Mouse (Mus musculus) fibroblast of lung, adult 2 months (primary cell): ENCODE data around the gene Mad1l1.

ENCODE experiments used
- DNase-seq: peaks from one replicate; pipeline ENCODE4 v3.0.0-alpha.2; 2011; ENCODE audit warnings: low read depth

Gene Mad1l1

DNA sequence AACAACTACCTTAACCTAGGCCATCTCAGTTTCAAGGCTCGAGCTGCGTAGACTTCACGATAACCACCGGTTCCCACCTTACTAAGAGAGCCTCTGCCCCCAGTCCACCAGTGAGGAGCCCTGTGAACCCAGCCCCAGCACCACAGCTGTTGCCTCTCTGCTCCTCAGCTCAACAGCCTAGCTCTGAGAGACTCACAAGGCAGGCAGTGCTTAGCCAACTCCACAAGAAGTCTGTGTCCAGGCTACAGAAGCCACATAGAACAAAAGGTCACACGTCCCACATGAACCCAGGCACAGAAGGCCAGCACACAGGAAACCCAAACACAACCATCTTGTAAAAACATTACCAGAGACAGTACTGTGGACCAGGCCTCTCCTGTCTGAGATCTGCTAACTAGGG is 62.7 kb downstream of the Mad1l1 start:
- DNase-seq: no peak

DNA sequence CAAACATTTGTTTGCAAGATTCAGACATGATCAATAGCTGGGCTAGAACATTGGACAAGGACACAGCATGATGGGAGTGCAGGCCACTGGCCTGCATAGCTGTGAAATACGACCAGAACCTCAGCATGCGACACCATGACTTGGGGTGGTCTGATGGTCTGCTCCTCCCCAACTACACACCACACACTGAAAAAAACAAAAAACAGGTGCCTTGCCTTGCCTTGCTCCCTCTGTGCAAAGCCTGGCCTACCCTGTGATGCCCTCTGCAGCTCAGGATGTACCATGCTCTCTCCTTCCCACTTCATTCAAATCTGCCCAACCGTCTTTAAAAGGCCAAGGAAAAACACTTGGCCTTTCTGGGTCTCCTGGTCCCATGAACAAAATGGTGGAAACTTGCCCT is 63.3 kb downstream of the Mad1l1 start:
- DNase-seq: no peak

DNA sequence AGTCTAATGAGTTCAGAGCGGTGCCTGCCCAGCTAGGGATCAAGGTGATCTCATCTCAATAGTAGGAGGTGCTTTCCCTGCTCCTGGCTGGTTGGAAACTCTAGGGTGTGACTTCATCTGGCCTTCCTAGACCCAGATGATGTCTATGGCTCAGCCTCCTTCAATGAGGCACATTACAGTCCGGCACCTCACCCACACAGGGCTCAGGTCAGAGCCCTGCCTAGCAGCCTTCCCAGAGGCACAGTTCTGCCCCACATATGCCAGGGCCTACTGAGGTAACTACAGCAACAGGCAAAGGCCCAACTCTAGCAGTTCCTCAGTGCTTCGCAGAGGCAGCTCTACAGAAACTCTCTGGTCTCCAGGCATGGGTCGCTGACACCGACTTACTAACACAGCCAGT is 63.9 kb downstream of the Mad1l1 start:
- DNase-seq: no peak

DNA sequence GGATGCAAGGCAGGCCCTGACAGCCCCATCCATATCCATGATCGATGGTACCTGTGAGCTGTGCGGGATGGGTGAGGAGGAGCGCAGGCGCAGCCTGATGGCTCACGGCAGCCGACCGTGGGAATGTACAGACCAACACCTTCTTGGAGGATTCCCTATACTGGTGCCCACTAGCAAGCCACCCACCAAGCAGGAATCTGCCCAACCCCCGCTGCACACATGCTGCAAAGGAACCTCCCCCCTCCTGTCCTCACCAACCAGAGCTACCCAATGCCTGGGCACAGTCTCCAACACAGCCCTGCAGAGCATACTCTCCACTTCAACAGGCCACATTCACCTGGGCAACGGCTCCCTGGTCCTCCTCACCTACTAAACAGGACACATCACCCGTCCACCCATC is 64.7 kb downstream of the Mad1l1 start:
- DNase-seq: no peak

DNA sequence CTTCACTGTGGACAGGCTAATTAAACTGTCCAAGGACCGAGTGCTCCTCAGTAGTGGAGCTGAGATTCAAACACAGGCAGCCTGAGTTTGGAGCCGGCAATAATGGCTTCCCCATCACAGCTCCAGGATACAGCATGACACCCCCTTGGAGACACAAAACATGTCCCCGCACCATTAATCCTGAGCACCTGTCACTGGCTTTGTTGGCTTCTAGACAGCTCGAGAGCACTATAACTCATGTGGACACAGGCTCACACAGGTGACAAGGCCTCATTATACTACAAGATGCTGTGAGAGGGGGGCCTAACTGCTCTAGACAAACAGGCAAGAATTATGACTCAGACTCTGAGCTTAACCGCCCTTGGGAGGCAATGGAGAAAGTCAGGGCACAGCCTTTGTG is 66.1 kb downstream of the Mad1l1 start:
- DNase-seq: no peak

DNA sequence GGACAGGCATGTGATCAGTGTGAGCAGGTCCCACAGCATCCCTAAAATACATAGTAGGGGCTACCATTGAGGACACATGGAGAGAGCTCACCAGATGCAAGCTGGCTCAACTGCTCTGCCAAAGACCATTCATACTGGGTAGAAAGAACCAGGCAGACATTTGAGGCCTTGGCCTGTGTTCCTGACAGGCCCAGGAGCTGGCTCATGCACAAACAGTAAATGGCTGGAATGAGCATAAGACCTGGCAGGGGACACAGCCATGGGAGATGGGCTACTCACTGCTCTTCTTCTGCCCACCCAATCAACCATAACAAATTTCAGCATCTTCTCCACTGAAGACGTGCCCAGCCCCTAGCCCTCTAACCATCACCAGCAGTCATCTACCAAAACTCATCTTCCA is 66.7 kb downstream of the Mad1l1 start:
- no peak for DNase-seq

DNA sequence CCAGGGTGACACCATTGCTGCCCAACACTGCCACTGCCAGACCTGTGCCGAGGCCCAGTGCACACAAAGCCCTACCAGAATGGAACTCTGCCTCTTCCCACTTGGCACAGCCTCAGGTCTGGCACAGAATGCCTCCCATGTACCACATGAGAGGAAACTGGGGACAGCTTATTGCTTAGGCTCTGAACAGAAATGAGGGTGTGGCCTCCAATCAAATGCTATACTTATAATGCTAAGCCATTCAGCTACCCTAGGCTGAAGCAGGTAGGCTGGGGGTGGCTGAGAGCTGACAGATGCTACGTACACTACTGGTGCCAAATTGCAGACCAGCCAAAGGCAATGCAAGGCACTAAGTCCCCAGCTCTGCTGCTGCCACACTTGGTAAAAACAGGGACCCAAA is 69.4 kb downstream of the Mad1l1 start:
- DNase-seq: no peak

DNA sequence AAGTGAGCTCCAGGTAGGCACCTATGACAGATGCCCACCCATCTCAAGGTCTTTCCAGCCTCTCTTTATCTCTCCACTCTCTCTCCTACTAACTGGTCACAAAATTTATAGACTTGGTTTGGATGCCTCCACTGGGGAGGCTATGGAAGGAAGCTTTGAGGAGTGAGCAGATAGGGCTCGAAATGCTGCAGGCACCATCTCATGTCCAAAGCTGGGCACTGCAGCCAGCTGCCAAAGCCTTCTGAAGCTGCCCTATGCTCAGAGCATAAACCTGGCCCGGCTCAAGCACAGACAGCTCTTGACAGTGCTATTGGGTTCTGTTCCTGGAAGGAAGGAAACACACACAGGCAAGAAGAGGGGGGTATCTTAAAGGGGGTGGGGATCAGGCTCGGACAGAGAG is 71.0 kb downstream of the Mad1l1 start:
- DNase-seq: no peak

DNA sequence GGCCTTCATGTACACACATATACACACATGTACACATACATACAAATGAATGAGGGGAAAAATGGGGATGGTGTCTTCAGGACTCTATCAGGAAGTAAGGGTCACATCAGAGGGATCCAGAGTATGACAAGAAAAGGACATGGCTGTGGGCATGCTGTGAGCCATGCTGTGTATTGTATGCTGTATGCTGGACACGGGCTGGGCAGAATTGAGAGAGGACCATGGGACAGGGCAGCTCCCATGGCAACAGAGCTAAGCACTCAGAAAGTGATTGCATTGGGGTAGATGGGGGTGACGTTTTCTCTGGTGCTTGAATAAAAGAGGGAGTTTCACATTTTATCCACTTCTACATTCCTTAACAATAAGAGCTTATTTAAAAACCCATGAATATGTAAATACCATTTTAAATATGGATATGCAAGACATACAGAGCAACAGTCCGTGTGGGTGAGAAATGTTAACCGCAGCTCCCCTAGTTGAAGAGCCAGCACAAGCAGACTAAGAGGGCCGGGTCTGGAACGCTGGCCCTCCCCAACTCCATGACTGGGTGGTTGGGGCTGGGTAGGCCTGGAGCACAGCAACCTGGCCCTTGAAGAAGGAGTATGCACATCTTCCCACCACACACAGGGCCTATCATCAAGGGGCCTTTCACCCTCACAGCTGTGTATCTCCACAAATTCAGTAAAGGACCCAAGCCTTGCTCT is 71.8 kb downstream of the Mad1l1 start:
- no peak for DNase-seq

DNA sequence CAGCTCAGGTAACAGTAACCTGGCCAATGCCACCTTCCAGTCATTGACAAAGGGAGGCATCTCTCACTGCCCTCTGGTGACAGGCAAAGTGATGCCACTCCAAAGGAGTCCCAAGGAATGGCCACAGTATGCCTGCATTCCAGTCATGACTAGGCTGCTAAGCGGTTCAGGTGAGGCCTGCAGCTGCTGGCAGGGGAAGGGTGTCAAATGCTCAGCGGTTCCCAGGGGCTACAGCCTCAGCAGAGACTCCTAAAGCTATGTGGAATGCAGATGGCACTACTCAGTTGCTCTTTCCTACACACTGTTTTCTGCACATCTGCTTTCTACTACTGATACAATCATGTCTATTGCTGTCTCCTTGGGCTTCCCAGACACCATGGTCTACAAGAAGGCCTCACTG is 73.3 kb downstream of the Mad1l1 start:
- DNase-seq: no peak

DNA sequence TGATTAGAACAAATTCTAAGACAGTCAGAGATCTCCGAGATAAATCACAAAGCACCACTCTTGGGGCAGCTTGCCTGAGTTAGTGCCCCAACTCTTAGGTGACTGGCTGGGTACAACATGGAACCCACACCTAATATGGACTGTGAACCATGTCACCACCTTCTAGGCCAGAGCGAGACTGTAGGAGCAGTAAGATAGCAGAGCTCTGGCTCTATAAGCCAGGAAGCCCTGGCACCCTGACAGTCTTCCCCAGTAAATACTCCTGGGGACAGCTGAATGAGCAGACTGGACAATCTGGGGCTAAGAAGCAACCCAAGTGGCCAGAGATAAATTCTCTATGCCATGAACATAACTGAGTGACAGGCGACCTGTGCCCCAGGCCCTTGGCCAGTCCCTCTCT is 81.1 kb downstream of the Mad1l1 start:
- DNase-seq: no peak

DNA sequence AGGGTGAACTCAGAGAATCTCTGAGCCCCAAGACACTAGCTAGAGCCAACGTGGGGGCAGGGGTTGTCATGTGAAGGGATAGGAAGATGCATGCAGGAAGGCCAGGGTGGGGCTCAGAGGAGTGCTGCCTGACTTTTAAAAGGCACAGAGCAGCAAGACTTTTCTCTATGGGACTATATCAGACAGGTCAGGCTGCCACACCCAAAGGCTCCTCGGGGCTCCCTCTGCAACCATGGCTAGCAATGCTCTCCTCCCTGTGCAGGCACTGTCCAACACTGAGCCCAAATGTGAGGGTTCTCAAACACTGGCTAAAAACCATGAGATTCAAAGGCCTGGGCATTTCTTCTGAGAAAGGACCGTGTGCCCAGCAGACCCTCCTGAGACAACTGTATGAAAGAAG is 82.5 kb downstream of the Mad1l1 start:
- no peak for DNase-seq

DNA sequence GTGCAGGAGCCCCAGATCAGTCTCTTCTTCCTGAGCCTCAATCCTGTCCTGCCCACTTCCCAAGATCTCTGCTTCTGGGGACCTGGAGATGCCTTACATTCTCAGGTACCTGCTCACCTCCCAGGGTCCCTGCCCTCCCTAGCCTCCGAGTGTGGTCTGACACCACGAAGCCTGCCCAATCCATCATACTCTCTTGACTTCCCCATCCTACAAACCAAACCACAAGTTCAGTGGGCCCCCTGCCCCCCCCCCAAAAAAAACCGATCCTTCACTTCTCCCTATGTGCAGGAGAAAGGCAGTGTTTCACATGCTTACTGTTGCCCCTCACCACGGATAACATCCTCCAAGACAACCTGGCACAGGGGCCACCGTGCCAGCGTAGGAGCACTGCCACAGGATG is 90.5 kb downstream of the Mad1l1 start:
- no peak for DNase-seq

DNA sequence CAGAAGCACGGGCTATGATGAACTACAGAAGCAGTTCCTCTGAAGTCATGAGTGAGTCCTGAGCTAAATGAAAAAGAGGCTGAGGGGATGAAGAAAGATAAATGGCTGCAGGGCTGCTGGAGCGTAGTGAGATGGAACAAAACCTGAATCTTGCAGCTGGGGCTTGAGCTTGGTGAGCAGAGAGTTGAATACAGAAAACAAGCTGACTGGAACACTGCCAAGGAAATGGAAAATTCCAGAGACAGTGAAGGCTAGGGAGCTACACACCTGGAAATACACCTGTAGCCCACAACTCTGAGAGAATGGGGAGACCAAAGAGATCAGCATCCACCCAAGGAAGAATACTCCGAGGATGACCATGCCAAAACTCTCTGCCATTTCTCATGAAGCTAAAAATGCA is 93.0 kb downstream of the Mad1l1 start:
- DNase-seq: no peak

DNA sequence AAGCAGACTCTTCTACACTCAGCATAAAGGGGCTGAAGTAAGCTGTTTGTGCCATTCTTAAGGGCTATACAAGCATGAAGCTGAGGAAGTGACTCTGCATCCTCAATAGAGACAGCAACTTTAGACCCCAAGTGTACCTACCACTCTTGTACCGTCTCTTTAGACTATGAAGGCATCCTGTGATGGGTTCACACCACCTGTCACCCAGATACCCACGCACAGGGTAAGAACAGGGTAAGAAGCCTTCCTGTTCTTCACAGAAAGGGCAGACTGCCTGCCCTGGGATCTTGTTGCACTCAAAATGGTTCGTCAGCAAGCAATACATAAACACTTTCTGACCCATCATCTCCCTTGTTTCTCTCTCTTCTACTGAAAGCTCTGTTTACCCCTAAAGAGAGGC is 94.5 kb downstream of the Mad1l1 start:
- DNase-seq: no peak

DNA sequence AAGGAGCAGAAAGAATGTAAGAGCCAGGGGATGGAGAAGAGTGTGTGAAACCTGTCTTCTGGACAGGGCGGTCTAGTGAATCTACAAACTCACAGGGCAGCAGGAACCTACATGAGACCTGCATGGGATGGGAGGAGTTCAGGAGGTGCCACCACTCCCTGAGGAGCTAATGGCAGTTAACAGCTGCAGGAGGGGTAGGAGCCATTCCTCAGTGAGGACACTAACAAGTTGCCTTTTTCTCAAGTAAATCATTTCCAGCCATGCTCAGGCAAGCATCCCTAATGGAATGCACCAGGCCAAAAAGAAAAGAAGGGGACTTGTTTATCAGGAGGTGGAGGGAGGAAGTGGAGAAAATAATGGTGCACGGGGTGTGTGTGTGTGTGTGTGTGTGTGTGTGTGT is 95.5 kb downstream of the Mad1l1 start:
- no peak for DNase-seq

DNA sequence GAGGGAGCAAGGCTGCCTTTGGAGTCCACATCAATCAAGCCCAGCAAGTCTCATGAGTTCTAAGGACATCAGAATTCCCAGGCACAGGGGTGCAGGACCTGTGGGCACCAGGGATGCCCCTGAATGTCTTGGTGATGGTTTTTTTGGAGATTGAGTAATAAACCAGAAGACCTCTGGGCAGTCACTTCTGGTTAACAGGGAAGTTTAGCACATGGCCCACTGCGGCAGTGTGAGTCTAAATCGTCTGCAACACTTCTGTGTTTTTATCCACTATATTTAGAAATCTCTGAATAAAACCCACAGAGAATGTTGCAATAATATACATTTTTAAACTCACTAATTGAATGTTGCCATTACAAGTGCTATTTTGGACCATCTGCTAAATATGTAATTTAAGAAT is 96.2 kb downstream of the Mad1l1 start:
- DNase-seq: no peak

DNA sequence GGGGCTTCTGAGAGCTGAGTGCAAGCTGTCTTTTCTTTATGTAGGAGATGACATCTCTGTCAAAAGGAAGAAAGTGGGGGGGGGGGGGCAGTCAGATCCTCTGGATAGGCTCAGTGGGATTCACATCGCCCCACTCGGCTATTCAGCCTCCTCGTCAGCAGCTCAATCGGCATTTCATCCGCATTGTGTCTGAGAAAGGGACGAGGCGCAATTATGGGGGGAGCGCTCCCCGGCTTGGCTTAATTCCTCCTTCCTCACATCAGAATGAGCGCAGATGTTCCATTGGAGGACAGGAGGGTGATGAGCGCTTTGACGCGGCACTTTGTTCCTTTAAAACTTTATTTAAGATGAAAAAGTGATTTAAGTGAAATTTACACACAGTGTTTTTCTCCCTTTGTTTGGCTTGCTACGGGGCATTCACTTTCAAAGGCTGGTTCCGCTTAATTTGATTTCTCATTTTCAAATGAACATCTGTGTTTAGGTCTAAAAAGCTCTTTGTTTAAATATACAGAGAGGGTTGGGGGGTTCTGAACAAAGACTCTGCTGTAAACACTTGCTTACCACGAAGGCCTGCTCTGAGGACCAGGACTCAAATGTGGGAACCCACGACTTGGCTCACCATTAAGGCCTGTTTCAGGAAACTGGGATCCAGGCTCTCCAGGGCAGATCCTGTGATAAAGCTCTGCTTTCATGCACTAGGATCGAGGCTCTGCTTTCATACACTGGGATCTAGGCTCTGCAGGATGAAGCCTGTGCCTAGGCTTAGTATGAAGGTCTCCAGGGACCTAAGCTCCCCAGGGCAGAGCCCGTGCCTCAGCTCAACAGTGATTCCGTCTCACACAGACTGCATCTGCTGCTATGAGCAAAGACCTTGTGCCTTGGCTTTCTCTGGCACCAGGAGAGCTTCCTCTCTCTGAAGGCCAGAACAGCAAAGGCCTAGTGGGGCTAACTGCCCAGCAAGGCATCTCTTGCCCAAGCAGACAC is 98.0 kb downstream of the Mad1l1 start:
- DNase-seq: no peak

DNA sequence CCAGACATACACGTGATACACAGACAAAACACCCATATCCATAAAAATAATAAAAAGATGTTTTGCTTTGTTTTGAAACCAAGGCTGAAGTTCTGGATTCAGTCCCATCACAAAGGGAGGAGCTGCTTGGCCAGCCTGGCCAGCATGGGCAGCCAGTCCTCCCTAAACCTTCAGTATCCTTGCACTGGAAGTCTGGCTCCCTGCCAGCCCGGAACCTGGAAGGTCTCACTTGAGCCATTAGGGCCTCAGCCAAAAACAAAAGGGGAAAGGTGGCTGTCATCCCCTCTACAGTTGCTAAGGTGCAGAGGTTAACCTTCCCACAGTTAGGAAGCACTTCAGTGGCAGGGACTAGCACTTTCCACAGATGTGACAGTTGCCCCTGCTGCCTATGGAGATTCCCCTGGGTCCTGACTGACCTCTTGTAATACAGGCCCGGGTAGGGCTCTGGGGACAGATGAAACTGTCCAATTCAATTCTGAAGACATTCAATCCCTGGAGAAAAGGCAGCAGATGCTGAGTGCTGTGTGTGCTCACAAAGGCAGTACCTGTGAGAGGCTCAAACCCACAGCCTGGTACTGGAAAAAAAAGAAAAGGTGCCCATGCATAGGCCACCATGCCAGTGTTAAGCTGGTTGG is 100.2 kb downstream of the Mad1l1 start:
- DNase-seq: no peak

DNA sequence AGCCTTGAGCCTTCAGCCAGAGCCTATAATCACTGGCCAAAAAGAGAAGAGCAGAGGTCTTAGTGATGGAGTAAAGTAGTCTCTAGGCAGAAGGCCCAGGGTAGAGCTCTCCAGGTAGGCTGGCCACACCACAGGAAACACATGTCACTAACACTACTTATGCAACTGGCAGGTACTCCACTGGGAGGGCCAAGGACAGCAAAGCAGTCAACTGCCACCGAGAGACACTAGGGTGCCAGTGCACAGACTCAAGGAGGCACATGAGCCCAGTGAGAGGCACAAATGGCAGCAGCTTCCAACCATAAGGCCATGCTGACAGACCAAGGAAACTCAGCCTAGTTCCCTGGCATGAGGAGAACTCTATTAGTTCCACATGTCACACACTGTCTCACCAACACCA is 102.1 kb downstream of the Mad1l1 start:
- no peak for DNase-seq

DNA sequence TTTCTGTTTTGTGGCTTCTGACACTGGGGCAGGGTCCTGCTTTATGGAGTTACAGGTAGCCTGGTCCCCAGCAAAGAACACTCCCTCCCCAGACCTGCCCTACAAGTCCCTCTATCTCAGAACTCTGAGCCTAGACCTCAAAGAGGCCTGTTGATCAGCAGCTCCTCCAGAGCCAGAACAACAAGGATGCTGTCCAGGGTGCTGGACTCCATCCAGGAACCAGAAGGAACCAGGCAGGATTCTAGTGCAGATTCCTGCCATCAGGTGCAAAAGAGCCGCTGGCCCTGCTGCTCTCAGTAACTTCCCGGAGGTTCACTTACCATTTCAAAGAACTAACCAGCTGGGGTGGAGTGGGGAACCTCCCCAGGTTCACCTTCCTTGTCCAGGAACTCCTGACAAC is 103.5 kb downstream of the Mad1l1 start:
- DNase-seq: no peak

DNA sequence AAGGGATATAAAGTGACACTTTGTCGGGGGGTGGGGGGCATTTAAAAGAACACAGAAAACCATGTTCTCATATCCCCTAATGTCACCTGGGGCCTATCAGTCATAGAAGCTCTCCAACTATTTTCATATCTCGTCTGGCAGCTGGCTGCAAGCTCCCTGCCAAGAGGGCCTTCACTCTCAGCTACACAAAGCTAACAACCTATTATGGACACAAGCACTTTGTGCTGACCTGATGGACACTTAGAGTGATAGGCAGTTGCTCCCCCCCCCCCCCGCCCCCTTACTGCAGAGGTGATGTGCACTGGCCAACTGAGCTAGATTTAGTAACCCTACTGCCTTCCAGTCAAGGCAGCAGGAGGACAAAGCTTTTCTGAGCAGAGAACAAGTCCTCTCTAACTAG is 104.3 kb downstream of the Mad1l1 start:
- no peak for DNase-seq

DNA sequence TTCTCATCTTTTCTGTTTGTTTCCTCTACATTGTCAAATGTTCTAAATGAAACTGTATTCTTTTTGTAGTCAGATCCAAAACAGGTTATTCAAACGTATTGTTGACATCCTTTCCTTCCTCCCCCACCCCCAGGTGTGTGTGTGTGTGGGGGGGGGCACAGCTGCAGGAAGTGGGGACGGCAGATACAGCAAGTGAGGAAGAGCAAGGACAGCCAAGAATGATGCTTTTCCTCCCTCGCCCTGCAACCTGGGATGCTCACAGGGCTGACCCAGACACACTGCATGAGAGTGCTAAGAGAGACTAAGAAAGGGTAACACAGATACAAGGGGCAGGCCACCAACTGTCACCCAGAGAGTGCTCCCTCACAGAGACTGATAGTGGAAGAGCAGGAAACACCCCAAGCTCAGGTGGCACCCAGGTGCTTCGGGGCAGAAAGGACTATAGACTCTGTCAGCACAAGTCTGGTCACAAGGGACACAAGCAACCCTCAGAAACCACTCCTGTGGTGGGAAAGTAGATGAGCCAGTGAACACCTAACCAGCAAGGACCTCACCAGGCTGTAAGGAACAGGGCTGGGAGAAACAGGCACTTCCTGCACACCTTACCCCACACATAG is 105.8 kb downstream of the Mad1l1 start:
- no peak for DNase-seq
